Mouse (Mus musculus) heart, adult 2 months (tissue): ENCODE data around the gene Serinc3. TPM values are rescaled to one million over a fixed set of nuclear protein-coding genes. Genes with fewer than 3 reads are reported as not detected.
A peak's percentile ranks its signal among the peaks of the same experiment; 100 is the strongest.

Source experiments
- DNase-seq, 2 experiments: peaks; one replicate each; pipeline ENCODE4 v3.0.0; 2021
- H3K27ac ChIP-seq: fragments of 200-600 bp; 2 replicates; pipeline ENCODE4 v1.8.1; 2022
- H3K27me3 ChIP-seq: fragments of 200-500 bp; 2 replicates; pipeline ENCODE4 v1.6.1; 2012; ENCODE audit warnings: mild to moderate bottlenecking, low read length, inconsistent platforms, mixed read lengths; ENCODE audit not compliant: control insufficient read depth, insufficient read depth
- H3K36me3 ChIP-seq: fragments of 200-500 bp; 2 replicates; pipeline ENCODE4 v1.6.1; 2012; ENCODE audit warnings: low read length, inconsistent platforms; ENCODE audit not compliant: control insufficient read depth, insufficient read depth
- H3K4me1 ChIP-seq: fragments of 200-500 bp; 2 replicates; pipeline ENCODE4 v1.6.1; 2011; ENCODE audit warnings: low read length; ENCODE audit not compliant: control insufficient read depth, insufficient read depth
- H3K4me3 ChIP-seq: fragments of 200-600 bp; 2 replicates; pipeline ENCODE4 v1.8.1; 2022
- H3K79me2 ChIP-seq: fragments of 200-500 bp; replicated peaks from 2 replicates; pipeline ENCODE4 v1.6.1; 2012; ENCODE audit warnings: mild to moderate bottlenecking, inconsistent platforms, low read length, moderate library complexity, mixed read lengths; ENCODE audit not compliant: control insufficient read depth, insufficient read depth
- H3K9ac ChIP-seq: fragments of 200-500 bp; 2 replicates; pipeline ENCODE4 v1.6.1; 2012; ENCODE audit warnings: low read depth, mild to moderate bottlenecking, control low read depth, inconsistent platforms, low read length, mixed read lengths
- CTCF ChIP-seq: fragments of 200-600 bp; IDR thresholded peaks from 2 replicates; pipeline ENCODE4 v1.8.1; 2022; ENCODE audit warnings: antibody characterized with exemption, mild to moderate bottlenecking, moderate library complexity
- EP300 ChIP-seq: fragments of 200-500 bp; IDR thresholded peaks from 2 replicates; pipeline ENCODE4 v1.6.1; 2011; ENCODE audit warnings: low read depth, low read length, control low read depth; ENCODE audit not compliant: insufficient read depth
- POLR2A ChIP-seq: fragments of 200-500 bp; IDR thresholded peaks from 2 replicates; pipeline ENCODE4 v1.6.1; 2011; ENCODE audit warnings: mild to moderate bottlenecking, low read depth, low read length, control low read depth; ENCODE audit not compliant: insufficient read depth
- whole genome bisulfite sequencing: fragments of 180-500 bp; shearing (Covaris S2); methylation state at CpG from one replicate; pipeline ENCODE4 v1.1.7; 2018; 5-methylcytosine and 5-hydroxymethylcytosine counted together
- intact Hi-C: fragments of 180-260 bp; cut with DNase I; formaldehyde crosslinking; loops from one replicate; pipeline ENCODE4 v1.15.1; 2025
- polyA plus RNA-seq: library from polyadenylated mRNA; depleted of rRNA; stranded (reverse); fragments of >200 nt; gene quantifications from 2 replicates; pipeline ENCODE4 v1.2.3, GENCODE M21; 2012
- total RNA-seq, 2 experiments: library from RNA; stranded (reverse); gene quantifications; 2 replicates each; pipeline ENCODE4 v1.2.3; 2021

Serinc3 gene
- total and polyA plus RNA-seq, 3 experiments = 264 to 351 (median 294) TPM

- H3K4me1 ChIP-seq = peaks cover 20% of the 10 kb centered on the region
Observed at GRCm38 (mm10) chr2:163661371-163661850, 16.5 kb upstream of the Serinc3 start.

DNA sequence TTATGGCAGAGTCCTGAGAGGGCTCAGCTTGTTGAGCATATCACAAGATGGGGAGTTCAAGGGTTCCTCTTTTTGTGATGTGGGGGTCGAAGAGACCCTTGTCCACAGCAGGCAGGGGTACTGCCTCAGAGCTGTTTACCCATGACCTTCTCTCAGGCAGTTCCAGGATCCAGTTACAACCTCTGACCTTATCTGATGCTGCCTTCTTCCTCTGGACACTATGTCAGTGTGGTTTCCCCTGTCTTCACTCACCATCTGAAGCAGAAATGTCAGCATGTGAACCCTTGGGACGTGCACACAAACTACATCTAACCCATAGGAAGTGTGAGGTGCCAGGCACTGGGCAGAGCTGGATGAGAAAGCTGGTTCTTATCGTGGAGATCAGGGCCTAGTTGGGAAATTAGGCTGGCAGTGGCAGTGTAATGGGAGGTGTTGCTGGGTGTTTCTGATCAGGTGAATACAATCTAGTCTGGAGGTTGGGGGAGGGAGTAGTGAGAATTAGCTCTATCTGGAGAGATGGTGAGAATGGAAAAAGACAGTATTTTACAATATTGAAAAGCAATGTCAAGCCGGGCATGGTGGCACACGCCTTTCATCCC, 15.3 kb upstream of the Serinc3 start:
- WGBS = 74% methylated on average over 5 of the region's 5 CpGs
- Histone ChIP-seq H3K4me1 (peaks cover 18% of the 10 kb centered on the region), H3K9ac (0 out of 2 replicates have a peak overlapping the region, but pooled peaks have one; percentile 14), H3K4me3 (no peak overlapping the region), H3K79me2 (peaks cover 5% of the 10 kb centered on the region), H3K36me3 (peaks cover 5% of the 10 kb centered on the region), H3K27ac (peak overlapping the region; percentile 92), H3K27me3 (no peaks in the 10 kb centered on the region)
- TF ChIP-seq EP300 = no peak
- no peak for TF ChIP-seq POLR2A
- TF ChIP-seq CTCF = no peak
- intact Hi-C loops = no loop called here
- DNase-seq = no peak

More at GRCm38 (mm10) chr2:163661371-163661850, 16.5 kb upstream of the Serinc3 start:
- intact Hi-C loops = no loop called here
- H3K36me3 ChIP-seq = peaks cover 5% of the 10 kb centered on the region
- 0 out of 2 replicates have a peak overlapping the region, but pooled peaks have one; percentile 23 for H3K9ac ChIP-seq
- DNase-seq = peak in 1 of 2 experiments; percentile 29
- WGBS = 32% methylated on average over 6 of the region's 6 CpGs
- peaks cover 5% of the 10 kb centered on the region for H3K79me2 ChIP-seq
- TF ChIP-seq EP300 (no peak), CTCF (no peak), POLR2A (no peak)
- H3K27ac ChIP-seq = peak overlapping the region; percentile 36
- no peak overlapping the region for H3K4me3 ChIP-seq
- no peaks in the 10 kb centered on the region for H3K27me3 ChIP-seq

- no peaks in the 10 kb centered on the region for H3K27me3 ChIP-seq
- WGBS = 67% methylated on average over 12 of the region's 12 CpGs
- H3K9ac ChIP-seq = peak overlapping the region; percentile 77
- H3K79me2 ChIP-seq = peaks cover 5% of the 10 kb centered on the region
- no peak for DNase-seq
- peak overlapping the region; percentile 63 for H3K4me3 ChIP-seq
- peak overlapping the region; percentile 92 for H3K27ac ChIP-seq
- no peak for TF ChIP-seq POLR2A
- no peak for TF ChIP-seq CTCF
- TF ChIP-seq EP300 = no peak
- intact Hi-C loops = loop anchor here (2.0 kb wide), 1 partner anchor 33 kb away; no protein-coding TSS in a partner anchor
- peaks cover 18% of the 10 kb centered on the region for H3K4me1 ChIP-seq
- peaks cover 5% of the 10 kb centered on the region for H3K36me3 ChIP-seq
Observed at GRCm38 (mm10) chr2:163659431-163659830, 14.5 kb upstream of the Serinc3 start.

DNA sequence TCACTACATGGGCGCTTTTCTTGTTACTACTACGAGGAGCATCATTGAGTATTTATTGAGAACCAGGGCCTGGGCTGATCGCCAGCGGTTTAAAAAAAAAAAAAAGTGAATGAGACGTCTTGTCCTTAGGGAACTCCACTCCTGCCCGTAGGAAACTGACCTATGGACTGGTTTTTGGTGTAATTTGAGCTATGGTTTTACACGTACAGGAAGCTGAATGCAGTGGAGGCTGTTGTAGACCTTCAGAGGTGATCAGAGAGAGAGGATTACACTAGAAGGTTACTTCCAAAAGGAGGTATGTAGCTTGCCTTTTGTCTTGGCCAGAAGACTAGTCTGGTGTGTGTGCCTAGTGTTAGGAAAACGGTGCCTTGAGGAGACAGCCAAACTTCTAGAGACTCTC, 14.0 kb upstream of the Serinc3 start:
- Histone ChIP-seq H3K27me3 (no peaks in the 10 kb centered on the region), H3K9ac (peak overlapping the region; percentile 77), H3K4me3 (peak overlapping the region; percentile 63), H3K79me2 (0 out of 2 replicates have a peak, but pooled peaks cover 3% of the 10 kb centered on the region), H3K4me1 (peaks cover 16% of the 10 kb centered on the region), H3K36me3 (peaks cover 3% of the 10 kb centered on the region), H3K27ac (peak overlapping the region; percentile 92)
- intact Hi-C loops = loop anchor here (1.0 to 2.0 kb wide), 2 partner anchors 34 to 57 kb away; no protein-coding TSS in a partner anchor
- 1% methylated on average over 8 of the region's 8 CpGs for whole genome bisulfite sequencing
- TF ChIP-seq EP300 (no peak), CTCF (no peak)
- peak in 1 of 2 experiments; percentile 40 for DNase-seq

DNA sequence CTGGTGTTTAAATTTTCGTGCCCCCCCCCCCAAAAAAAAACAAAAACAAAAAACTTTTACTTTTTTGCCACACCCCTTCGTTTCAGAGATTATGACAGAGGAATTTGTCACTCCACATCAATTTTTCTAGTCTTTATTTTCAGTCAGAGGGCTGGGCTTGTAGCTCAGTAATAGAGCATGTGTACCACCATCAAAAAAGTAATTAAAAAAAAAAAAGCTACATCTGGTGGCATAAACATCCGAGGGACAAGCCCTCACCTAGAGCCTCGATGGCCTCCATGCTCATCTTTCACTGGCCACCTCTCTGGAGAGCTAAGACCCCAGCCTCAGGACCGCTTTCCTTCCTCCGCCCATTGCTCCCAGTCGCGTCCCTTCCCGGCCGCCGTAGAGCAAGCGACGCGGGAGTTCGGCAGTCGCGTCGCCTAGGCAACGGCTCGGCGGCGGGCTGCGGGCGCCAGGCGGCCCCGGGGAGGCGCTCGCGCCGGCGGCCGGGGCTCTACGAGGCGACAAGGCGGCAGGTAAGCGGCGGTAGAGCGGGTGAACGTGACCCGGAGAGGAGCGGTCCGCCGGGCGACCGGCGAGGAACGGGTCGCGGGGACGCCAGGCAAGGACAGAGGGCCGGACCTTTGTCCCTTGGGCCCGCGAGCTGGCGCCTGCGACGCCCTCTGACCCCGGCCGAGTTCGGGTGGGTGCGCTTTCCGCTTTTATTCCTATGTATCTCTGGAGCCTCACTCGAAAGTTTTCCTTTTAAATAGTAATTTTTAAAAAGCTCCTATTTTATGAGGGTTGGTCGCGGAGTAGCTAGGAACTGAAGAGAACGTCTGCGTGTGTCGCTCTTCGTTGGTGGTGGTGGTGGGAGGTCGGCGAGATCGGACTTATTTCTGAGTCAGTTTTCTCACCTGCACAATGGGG, 13.3 kb upstream of the Serinc3 start, which contains the start of gene Pkig:
Pkig (plus strand) TSS at position 412 of the 912 bp plus-strand sequence.
- peaks cover 16% of the 10 kb centered on the region for H3K4me1 ChIP-seq
- intact Hi-C loops = loop anchor here (1.0 to 2.0 kb wide), 2 partner anchors 35 to 58 kb away; no protein-coding TSS in a partner anchor
- H3K4me3 ChIP-seq = peak within 1 kb of the TSS; percentile 63
- 0 out of 2 replicates have a peak, but pooled peaks cover 3% of the 10 kb centered on the region for H3K79me2 ChIP-seq
- peak; percentile 68 for TF ChIP-seq CTCF
- 0 out of 2 replicates have a peak, but pooled peaks have one; percentile 8 for TF ChIP-seq EP300
- TF ChIP-seq POLR2A = peak; percentile 26; the same call in 1 of the 2 replicates
- peak within 1 kb of the TSS; percentile 92 for H3K27ac ChIP-seq
- peak within 1 kb of the TSS; percentile 95 for H3K9ac ChIP-seq
- no peaks in the 10 kb centered on the region for H3K27me3 ChIP-seq
- peak; percentile 92 for DNase-seq
- H3K36me3 ChIP-seq = peaks cover 3% of the 10 kb centered on the region
- WGBS = 1% methylated on average over 71 of the region's 71 CpGs
